Mouse (Mus musculus) stomach, embryonic 14.5 days (tissue): ENCODE measurements at regions not wholly inside any gene's neighbourhood (a gene's known extent, or its start where the extent isn't known, plus 50 kb on each side); places are given as distances from the start of the nearest gene placed in this dataset.
"Not testable (repeated sequence)": the region's sequence is repeated elsewhere in the genome, so short reads cannot be mapped to it uniquely, and the experiment has no call there.

ENCODE experiments used
- ATAC-seq: fragments of 200-750 bp; cut with Nextera tagmentation; 2 replicates; pipeline ENCODE4 v1.8.0; 2017; ENCODE audit warnings: low read depth, moderate TSS enrichment; ENCODE audit not compliant: insufficient number of reproducible peaks, insufficient read depth, low FRiP score
- H3K27ac ChIP-seq: fragments of 300-500 bp; sonication (generic); 2 replicates; pipeline ENCODE4 v1.5.1; 2014; ENCODE audit warnings: mild to moderate bottlenecking, low read length, moderate library complexity, mixed read lengths
- H3K27me3 ChIP-seq: fragments of 300-500 bp; sonication (generic); 2 replicates; pipeline ENCODE4 v1.6.1; 2014; ENCODE audit warnings: low read length, control low read depth, mixed read lengths; ENCODE audit not compliant: control insufficient read depth, insufficient read depth
- H3K36me3 ChIP-seq: fragments of 300-500 bp; sonication (generic); 2 replicates; pipeline ENCODE4 v1.6.1; 2014; ENCODE audit warnings: mild to moderate bottlenecking, control low read depth, low read length, moderate library complexity, mixed read lengths; ENCODE audit not compliant: control insufficient read depth, insufficient read depth
- H3K4me1 ChIP-seq: fragments of 300-500 bp; sonication (generic); 2 replicates; pipeline ENCODE4 v1.6.1; 2014; ENCODE audit warnings: low read length, control low read depth, mixed read lengths; ENCODE audit not compliant: control insufficient read depth, insufficient read depth
- H3K4me2 ChIP-seq: fragments of 300-500 bp; sonication (generic); replicated peaks from 2 replicates; pipeline ENCODE4 v1.6.1; 2014; ENCODE audit warnings: low read depth, low read length, control low read depth
- H3K4me3 ChIP-seq: fragments of 300-500 bp; sonication (generic); 2 replicates; pipeline ENCODE4 v1.5.1; 2014; ENCODE audit warnings: low read depth, low read length, control low read depth
- H3K9ac ChIP-seq: fragments of 300-500 bp; sonication (generic); replicated peaks from 2 replicates; pipeline ENCODE4 v1.6.1; 2014; ENCODE audit warnings: low read depth, mild to moderate bottlenecking, control low read depth, low read length, moderate library complexity, mixed read lengths
- H3K9me3 ChIP-seq: fragments of 300-500 bp; sonication (generic); 2 replicates; pipeline ENCODE4 v1.6.1; 2016; ENCODE audit warnings: low read depth, low read length, control low read depth; ENCODE audit not compliant: control insufficient read depth
- WGBS: fragments of 180-500 bp; shearing (Covaris S2); extraction: QIAGEN DNeasy Blood & Tissue Kit; methylation state at CpG from one replicate; pipeline ENCODE4 v1.1.7; 2014; 5-methylcytosine and 5-hydroxymethylcytosine counted together

DNA sequence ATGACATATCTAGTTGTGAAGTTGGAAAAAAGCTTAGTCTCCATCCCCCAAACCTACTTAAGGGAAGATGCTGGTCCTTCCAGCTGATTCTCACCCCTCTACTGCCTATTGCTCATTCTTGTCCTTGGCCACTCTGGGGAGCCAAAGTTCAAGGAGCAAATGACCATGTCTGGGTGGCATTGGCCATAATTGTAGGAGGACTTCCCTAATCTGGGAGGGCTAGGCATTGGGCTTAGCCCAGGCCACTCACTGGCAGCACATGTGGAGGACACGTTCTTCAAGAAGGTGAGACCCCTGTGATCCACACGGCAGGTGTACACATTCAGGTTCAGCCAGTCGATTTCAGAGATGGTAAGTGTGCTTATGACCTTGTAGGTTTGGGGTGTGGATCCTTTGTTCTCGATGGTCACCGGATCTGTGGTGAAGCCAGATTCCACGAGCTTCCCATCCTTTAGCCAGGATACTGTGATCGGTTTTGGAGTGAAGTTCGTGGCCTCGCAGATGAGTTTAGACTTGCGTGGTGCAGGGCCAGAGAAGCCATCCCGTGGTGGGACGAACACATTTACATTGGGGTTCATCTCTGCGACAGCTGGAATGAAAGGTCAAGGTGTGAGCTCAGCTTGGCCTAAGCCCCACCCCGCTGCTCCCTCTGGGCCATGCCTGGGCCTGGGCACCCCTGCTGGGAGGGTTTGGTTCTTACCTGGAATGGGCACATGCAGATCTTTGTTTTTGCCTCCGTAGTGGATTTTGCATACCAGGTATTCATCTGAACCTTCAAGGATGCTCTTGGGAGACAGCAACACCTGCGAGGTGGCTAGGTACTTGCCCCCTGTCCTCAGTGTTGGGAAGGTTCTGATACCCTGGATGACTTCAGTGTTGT lies 67.4 kb upstream of the Adam6b start:
- WGBS: 83% methylated on average over 16 of the region's 16 CpGs
- Histone ChIP-seq H3K4me2 (no peak overlapping the region), H3K27me3 (no peaks in the 10 kb centered on the region), H3K27ac (no peak overlapping the region), H3K4me3 (no peak overlapping the region), H3K9ac (no peak overlapping the region), H3K4me1 (no peaks in the 10 kb centered on the region), H3K36me3 (no peaks in the 10 kb centered on the region), H3K9me3 (no peaks in the 10 kb centered on the region)
- ATAC-seq: no peak

DNA sequence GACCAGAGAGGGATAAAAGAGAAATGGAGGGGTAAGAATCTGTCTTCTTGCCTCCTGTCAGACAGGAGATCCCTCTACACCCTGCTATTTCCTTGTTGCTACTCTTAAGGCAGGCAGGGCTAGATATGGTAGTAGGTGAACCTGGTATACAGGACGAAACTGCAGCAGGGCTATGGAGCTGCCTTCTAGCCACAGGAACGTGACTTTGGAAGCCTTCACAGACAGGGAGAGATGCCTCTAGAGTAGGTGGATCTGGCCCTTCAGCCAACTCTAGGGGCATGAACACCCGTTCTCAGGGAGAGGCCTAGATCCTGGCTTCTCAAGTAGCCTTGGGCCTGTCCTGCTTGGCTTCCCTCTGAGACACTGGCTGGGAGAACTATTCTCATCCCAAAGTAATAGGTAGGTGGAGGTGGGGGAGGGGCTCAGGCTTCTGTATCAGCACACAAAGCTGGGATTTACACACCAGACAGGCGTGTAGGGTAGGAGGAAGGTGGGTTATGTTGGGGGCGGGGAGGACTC lies 66.5 kb upstream of the Adam6b start:
- ATAC-seq: no peak
- H3K9me3 ChIP-seq: no peaks in the 10 kb centered on the region
- no peaks in the 10 kb centered on the region for H3K27me3 ChIP-seq
- no peaks in the 10 kb centered on the region for H3K4me1 ChIP-seq
- no peak overlapping the region for H3K27ac ChIP-seq
- H3K4me3 ChIP-seq: no peak overlapping the region
- no peak overlapping the region for H3K4me2 ChIP-seq
- H3K9ac ChIP-seq: no peak overlapping the region
- 76% methylated on average over 5 of the region's 5 CpGs for WGBS
- no peaks in the 10 kb centered on the region for H3K36me3 ChIP-seq

DNA sequence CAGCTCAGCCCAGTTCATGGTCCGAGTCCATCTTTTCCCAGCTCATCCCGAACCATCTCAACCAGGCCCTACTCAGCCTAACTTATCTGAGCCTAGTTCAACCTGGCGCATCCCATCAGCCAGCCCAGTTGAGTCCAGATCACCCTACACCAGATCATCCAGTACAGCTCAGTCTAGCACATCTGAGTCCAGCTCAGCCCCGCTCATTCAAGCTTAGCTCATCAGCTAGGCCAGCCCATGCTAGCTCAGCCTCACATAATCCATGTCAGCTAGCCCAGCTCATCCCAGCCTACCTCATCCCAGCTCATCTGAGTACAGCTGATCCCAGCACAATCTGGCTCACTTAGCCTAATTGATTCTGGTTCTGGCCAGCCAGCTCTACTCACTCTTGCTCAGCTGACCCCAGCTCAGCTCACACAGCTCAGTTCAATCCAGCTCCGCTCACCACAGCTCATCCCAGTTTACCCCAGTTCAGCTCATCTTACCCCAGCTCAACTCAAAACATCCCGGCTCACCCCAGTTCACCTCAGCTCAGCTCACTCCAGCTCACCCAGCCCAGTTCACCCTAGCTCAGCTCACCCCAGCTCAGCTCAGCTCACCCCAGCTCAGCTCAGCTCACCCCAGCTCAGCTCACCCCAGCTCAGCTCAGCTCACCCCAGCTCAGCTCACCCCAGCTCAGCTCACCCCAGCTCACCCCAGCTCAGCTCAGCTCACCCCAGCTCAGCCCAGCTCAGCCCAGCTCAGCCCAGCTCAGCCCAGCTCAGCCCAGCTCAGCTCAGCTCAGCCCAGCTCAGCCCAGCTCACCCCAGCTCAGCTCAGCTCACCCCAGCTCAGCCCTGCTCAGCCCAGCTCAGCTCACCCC lies 65.3 kb upstream of the Adam6b start:
- Histone ChIP-seq H3K27ac (no peak overlapping the region), H3K9ac (no peak overlapping the region), H3K27me3 (no peaks in the 10 kb centered on the region), H3K4me3 (no peak overlapping the region), H3K36me3 (no peaks in the 10 kb centered on the region), H3K4me2 (no peak overlapping the region), H3K9me3 (no peaks in the 10 kb centered on the region), H3K4me1 (no peaks in the 10 kb centered on the region)
- ATAC-seq: no peak
- 91% methylated on average over 6 of the region's 6 CpGs for WGBS

DNA sequence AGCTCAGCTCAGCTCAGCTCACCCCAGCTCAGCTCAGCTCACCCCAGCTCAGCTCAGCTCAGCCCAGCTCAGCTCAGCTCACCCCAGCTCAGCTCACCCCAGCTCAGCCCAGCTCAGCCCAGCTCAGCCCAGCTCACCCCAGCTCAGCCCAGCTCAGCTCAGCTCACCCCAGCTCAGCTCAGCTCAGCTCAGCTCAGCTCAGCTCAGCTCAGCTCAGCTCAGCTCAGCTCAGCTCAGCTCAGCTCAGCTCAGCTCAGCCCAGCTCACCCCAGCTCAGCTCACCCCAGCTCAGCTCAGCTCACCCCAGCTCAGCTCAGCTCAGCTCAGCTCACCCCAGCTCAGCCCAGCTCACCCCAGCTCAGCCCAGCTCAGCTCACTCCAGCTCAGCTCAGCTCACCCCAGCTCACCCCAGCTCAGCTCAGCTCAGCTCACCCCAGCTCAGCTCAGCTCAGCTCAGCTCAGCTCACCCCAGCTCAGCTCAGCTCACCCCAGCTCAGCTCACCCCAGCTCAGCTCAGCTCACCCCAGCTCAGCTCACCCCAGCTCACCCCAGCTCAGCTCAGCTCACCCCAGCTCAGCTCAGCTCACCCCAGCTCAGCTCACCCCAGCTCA lies 64.6 kb upstream of the Adam6b start:
- not testable (repeated sequence) for H3K36me3 ChIP-seq, H3K9me3 ChIP-seq, H3K4me3 ChIP-seq, H3K9ac ChIP-seq, H3K4me2 ChIP-seq, H3K27ac ChIP-seq, ATAC-seq, H3K4me1 ChIP-seq, H3K27me3 ChIP-seq

DNA sequence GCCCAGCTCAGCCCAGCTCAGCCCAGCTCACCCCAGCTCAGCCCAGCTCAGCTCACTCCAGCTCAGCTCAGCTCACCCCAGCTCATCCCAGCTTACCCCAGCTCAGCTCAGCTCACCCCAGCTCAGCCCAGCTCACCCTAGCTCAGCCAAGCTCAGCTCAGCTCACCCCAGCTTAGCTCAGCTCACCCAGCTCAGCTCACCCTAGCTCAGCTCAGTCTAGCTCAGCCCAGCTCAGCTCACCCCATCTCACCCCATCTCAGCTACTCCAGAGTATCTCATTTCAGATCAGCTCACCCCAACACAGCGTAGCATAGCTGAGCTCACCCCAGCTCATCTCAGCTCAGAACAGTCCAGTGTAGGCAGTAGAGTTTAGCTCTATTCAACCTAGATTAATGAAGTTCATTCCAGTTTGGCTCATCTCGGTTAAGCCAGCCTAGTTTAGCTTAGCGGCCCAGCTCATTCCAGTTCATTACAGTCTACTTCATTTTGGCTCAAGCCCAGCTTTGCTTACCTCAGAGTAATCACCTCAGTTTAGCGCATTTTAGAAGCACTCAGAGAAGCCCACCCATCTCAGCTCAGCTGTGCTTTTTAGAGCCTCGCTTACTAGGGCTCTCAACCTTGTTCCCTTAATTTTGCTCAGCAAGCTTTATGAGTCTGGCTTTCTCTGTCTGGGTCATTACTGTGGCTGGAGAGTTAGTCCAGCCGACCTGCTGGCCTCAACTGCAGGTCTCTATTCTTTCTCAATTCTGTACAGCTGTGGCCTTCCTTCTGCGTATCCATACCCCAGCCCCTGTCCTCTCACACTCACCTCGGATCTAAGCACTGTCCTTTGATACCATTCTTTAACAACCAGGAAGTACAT lies 63.9 kb upstream of the Adam6b start:
- Histone ChIP-seq H3K9me3 (no peaks in the 10 kb centered on the region), H3K4me1 (no peaks in the 10 kb centered on the region), H3K36me3 (no peaks in the 10 kb centered on the region), H3K27me3 (no peaks in the 10 kb centered on the region), H3K27ac (no peak overlapping the region), H3K9ac (no peak overlapping the region), H3K4me2 (no peak overlapping the region), H3K4me3 (no peak overlapping the region)
- no peak for ATAC-seq
- 74% methylated on average over 8 of the region's 8 CpGs for WGBS

GRCm38 (mm10) chr12:113426636-113427035 lies 62.7 kb upstream of the Adam6b start:
- no peaks in the 10 kb centered on the region for H3K27me3 ChIP-seq
- no peak overlapping the region for H3K4me2 ChIP-seq
- no peak overlapping the region for H3K9ac ChIP-seq
- H3K27ac ChIP-seq: no peak overlapping the region
- no peak overlapping the region for H3K4me3 ChIP-seq
- no peaks in the 10 kb centered on the region for H3K36me3 ChIP-seq
- no peaks in the 10 kb centered on the region for H3K4me1 ChIP-seq
- H3K9me3 ChIP-seq: no peaks in the 10 kb centered on the region
- ATAC-seq: no peak
- 84% methylated on average over 4 of the region's 4 CpGs for WGBS

DNA sequence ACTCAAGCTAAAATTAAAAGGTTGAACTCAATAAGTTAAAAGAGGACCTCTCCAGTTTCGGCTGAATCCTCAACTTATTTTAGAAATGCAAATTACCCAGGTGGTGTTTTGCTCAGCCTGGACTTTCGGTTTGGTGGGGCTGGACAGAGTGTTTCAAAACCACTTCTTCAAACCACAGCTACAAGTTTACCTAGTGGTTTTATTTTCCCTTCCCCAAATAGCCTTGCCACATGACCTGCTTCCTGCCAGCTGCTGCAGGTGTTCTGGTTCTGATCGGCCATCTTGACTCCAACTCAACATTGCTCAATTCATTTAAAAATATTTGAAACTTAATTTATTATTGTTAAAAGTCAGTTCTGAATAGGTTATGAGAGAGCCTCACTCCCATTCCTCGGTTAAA lies 62.0 kb upstream of the Adam6b start:
- H3K4me3 ChIP-seq: no peak overlapping the region
- no peak overlapping the region for H3K9ac ChIP-seq
- H3K27ac ChIP-seq: no peak overlapping the region
- H3K27me3 ChIP-seq: no peaks in the 10 kb centered on the region
- H3K4me2 ChIP-seq: no peak overlapping the region
- WGBS: 76% methylated on average over 4 of the region's 4 CpGs
- H3K4me1 ChIP-seq: no peaks in the 10 kb centered on the region
- H3K9me3 ChIP-seq: no peaks in the 10 kb centered on the region
- ATAC-seq: no peak
- H3K36me3 ChIP-seq: no peaks in the 10 kb centered on the region

DNA sequence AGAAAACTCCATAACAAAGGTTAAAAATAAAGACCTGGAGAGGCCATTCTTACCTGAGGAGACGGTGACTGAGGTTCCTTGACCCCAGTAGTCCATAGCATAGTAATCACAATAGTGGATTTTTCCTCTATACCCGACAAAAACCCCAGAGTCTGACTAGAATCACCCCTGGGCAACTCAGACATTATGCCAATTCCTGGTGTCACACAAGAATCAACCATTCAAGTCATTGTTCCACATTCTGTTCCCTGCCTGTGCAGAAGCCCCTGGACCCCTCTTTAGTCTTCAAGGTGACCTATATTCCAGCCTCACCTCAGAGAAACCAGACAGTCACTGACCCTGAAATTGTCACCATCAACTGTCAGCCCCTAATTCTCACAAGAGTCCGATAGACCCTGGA lies 60.9 kb upstream of the Adam6b start:
- no peak for ATAC-seq
- Histone ChIP-seq H3K9me3 (no peaks in the 10 kb centered on the region), H3K4me2 (no peak overlapping the region), H3K4me3 (no peak overlapping the region), H3K27ac (no peak overlapping the region), H3K4me1 (no peaks in the 10 kb centered on the region), H3K36me3 (no peaks in the 10 kb centered on the region), H3K27me3 (no peaks in the 10 kb centered on the region), H3K9ac (no peak overlapping the region)
- WGBS: 79% methylated on average over 3 of the region's 3 CpGs
